Mouse (Mus musculus) bone marrow, adult 2 months (tissue): ENCODE measurements at regions not wholly inside any gene's neighbourhood (a gene's known extent, or its start where the extent isn't known, plus 50 kb on each side); places are given as distances from the start of the nearest gene placed in this dataset.

Source experiments
- H3K27ac ChIP-seq: fragments of 200-500 bp; 2 replicates; pipeline ENCODE4 v1.5.1; 2012; ENCODE audit warnings: low read depth, mild to moderate bottlenecking, control low read depth, inconsistent platforms, low read length; ENCODE audit not compliant: control insufficient read depth, poor library complexity, insufficient read depth
- H3K4me1 ChIP-seq: fragments of 200-500 bp; 2 replicates; pipeline ENCODE4 v1.6.1; 2011; ENCODE audit warnings: low read length; ENCODE audit not compliant: control insufficient read depth, insufficient read depth
- H3K4me3 ChIP-seq: fragments of 200-500 bp; replicated peaks from 2 replicates; pipeline ENCODE3; 2011; ENCODE audit warnings: mild to moderate bottlenecking, low read depth, low read length, control low read depth; ENCODE audit not compliant: control insufficient read depth
- CTCF ChIP-seq: fragments of 200-500 bp; IDR thresholded peaks from 2 replicates; pipeline ENCODE4 v1.5.1; 2011; ENCODE audit warnings: low read length, control low read depth; ENCODE audit not compliant: control insufficient read depth, insufficient read depth
- POLR2A ChIP-seq: fragments of 200-500 bp; IDR thresholded peaks from 2 replicates; pipeline ENCODE4 v1.6.1; 2011; ENCODE audit warnings: low read depth, mild to moderate bottlenecking, control low read depth, low read length, borderline replicate concordance; ENCODE audit not compliant: control insufficient read depth
- WGBS: fragments of 180-500 bp; shearing (Covaris S2); methylation state at CpG from one replicate; pipeline ENCODE4 v1.1.7; 2018; 5-methylcytosine and 5-hydroxymethylcytosine counted together

DNA sequence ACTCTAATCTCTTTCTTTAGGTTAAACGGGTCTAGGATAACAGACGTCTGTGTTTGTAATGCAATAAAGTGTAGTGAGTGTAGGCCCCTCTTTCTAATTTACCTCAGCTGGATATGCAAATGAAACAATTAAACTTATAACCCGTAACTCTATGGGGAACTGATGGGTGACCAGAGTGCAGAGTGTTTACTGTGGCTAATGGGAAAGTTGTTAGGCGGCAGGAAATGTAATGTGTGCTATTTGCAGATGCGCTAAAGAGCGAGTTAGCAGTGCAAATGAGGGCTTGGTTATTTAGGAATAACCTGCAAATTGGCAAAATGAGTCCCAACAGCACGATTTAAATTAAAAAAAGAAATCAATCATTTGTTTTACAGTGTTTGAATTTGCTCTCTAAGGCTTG, 168.8 kb upstream of the Psmd7 start:
- H3K4me3 ChIP-seq: no peak overlapping the region
- no peak overlapping the region for H3K27ac ChIP-seq
- no peaks in the 10 kb centered on the region for H3K4me1 ChIP-seq
- 75% methylated on average over 7 of the region's 7 CpGs for WGBS
- TF ChIP-seq POLR2A (no peak), CTCF (no peak)

DNA sequence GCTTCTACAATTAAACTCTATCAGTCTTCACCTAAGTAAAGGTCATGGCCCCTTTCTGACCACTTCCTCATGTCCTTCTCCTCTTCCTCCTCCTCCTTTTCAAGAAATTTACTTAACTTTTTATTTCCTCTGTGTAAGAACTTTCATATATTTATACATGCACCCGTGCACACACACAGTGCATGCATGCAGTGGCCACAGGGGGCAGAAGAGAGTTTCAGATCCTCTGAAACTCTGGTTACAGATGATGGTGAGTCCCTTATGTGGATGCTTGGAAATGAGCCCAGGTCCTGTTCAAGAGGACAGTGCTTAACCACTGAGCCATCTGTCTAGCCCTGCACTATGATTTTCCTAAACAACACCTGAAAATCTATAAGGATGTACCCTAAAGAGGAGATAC, 170.4 kb upstream of the Psmd7 start:
- H3K4me1 ChIP-seq: no peaks in the 10 kb centered on the region
- TF ChIP-seq POLR2A (no peak), CTCF (no peak)
- WGBS: 67% methylated on average over 1 of the region's 1 CpGs
- H3K4me3 ChIP-seq: no peak overlapping the region
- no peak overlapping the region for H3K27ac ChIP-seq

DNA sequence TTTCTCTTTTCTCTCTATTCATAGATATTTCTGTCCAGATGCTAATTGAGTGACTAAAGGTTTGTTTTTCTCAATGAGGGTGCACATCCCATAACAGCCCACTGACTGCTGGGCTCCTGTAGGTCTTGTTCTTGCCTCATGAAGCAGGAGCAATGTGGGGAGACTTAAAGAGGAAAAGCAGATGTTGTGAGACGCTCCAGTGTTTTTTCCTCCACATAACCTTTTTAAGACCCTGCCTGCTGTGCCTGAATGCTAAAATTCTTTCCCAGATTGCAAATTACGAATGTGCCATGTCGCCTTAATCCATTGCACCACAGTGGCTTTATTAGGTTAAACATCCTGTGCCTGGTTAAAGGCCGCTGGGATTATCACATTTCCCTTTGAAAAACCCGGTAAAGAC, 165.5 kb upstream of the Zfhx3 start:
- Histone ChIP-seq H3K4me3 (no peak overlapping the region), H3K4me1 (no peaks in the 10 kb centered on the region)
- 45% methylated on average over 5 of the region's 5 CpGs for WGBS

DNA sequence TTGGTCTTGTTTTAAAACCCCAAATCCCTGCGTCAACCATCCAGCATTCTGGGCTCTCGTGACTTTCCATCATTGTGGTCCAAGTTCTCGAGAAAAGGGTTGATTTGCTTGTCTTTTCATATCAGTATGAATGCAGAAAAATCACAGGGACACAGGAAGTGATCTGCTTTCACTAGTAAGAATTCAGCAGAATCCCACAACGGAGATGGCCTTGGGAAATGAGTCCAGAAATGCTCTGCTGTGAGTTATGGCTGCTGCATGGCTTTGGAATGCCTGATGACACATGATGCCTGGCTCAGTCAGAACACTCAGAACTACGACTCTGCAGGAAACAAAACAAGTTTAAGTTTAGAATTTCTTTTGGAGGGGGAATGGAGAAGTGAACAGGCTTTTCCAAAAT, 156.7 kb upstream of the Zfhx3 start:
- H3K27ac ChIP-seq: no peak overlapping the region
- no peaks in the 10 kb centered on the region for H3K4me1 ChIP-seq
- 71% methylated on average over 5 of the region's 5 CpGs for WGBS
- TF ChIP-seq POLR2A (no peak), CTCF (no peak)
- no peak overlapping the region for H3K4me3 ChIP-seq

More for the DNA sequence above, 165.5 kb upstream of the Zfhx3 start:
- no peak overlapping the region for H3K27ac ChIP-seq
- no peak for TF ChIP-seq POLR2A

DNA sequence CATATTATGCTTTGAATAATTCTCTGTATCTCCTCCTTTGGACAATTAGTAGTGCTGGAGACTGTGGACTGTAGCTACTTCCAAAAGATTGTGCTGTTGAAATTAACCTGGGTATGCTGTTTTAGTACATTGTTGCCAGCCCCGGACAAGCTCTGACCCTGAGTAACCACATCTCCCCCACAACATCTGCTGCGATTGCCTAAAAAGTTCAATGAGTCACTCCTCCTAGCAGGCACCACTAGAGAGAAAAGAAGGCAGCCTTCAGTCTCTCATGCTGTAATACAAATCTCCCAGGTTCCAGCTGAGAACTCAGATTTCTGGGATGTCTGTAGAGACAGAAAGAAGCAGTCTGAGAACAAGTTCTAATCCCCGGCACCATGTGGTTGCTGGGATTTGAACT, 150.2 kb upstream of the Zfhx3 start:
- H3K4me3 ChIP-seq: no peak overlapping the region
- TF ChIP-seq POLR2A (no peak), CTCF (no peak)
- H3K4me1 ChIP-seq: no peaks in the 10 kb centered on the region
- H3K27ac ChIP-seq: no peak overlapping the region
- WGBS: 81% methylated on average over 3 of the region's 3 CpGs

DNA sequence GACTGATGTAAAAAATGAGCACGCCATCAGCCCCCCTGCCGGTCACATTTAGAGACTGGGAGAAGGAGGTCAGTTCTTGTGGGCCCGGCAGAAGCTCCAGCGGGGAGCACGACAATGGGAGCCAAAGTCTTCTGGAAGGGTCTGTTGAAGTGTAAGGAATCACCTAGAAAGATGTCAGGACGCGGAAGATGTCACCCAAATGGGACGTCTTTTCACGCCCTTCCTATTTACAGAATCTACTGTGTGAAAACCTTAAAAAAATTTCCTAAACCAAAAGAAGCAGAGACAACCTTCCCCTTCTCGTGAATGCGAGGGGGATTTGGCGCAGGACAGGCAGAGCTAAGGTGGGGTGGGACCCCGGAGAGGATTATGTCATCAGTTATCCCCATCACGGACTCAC, 127.5 kb upstream of the Zfhx3 start:
- Histone ChIP-seq H3K27ac (no peak overlapping the region), H3K4me1 (no peaks in the 10 kb centered on the region), H3K4me3 (no peak overlapping the region)
- 82% methylated on average over 14 of the region's 14 CpGs for WGBS
- TF ChIP-seq CTCF: no peak
- TF ChIP-seq POLR2A: no peak

DNA sequence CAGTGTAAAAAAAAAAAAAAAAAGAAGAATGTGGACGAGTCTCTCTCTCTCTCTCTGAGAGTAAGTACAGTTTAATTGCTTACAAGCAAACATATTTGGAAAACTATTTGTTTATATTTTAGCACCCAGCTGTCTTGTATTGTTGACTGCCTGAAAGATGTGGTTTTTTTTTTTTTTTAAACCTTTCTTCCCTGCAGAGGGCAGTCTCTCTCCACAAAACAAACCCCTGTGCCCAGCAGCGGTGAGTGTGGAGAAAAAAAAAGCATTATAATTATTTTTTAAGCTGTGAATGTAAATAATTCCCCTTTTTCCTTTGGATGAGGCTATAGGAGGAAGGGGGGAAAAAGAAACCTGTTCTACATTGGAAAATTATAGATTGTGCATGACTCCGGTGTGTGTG, 126.7 kb upstream of the Zfhx3 start:
- no peak overlapping the region for H3K4me3 ChIP-seq
- 23% methylated on average over 3 of the region's 3 CpGs for WGBS
- TF ChIP-seq CTCF (no peak), POLR2A (no peak)

DNA sequence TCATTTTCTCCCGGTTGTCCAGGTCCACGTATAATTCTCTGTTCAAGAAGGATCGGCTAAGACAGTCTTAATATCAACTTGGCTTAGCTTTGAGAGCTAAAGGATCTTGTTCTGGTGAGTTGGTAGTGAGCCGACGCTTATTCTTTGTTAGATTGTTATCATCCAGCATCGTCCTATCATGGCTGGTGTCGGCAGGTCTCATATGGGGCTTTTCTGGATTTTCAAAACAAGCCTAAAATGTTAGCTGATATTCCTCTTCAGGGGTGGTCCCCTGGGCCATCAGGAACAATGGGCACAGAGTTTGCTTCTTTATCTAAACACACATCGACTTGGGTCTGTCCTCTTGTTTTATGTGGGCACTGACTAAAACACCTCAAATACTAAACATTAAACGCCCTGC, 124.6 kb upstream of the Zfhx3 start:
- Histone ChIP-seq H3K27ac (no peak overlapping the region), H3K4me3 (no peak overlapping the region), H3K4me1 (no peaks in the 10 kb centered on the region)
- TF ChIP-seq POLR2A: no peak
- WGBS: 80% methylated on average over 9 of the region's 9 CpGs

More for the DNA sequence above, 126.7 kb upstream of the Zfhx3 start:
- Histone ChIP-seq H3K27ac (no peak overlapping the region), H3K4me1 (no peaks in the 10 kb centered on the region)

DNA sequence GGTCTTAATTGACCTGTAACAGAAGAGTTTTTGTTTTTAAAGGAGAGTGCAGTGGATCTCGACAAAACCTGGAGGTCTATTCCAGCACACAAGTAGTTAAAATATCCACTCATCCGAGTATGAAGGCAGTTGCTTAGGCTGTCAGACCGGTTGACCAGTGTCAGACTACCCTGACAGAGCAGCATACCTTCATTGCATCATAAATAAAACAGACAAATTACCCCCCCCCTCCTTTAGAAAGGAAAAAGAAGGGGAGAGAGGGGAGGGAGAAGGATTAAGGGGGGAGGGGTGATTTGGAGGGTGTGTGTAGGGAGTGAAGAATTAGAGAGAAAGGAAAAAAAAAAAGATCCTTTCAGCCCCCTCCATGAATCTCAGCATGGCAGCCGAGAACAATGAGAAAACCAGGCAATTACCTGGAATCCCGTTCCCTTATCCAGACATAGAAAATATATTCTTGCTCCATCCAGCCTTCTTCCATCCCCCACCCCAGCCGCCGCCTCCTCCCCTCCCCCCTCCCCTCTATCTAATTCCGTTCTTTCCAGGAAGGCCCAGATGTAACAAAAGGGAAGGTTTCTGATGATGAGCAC, 122.2 kb upstream of the Zfhx3 start:
- WGBS: 57% methylated on average over 8 of the region's 8 CpGs
- TF ChIP-seq POLR2A: no peak
- TF ChIP-seq CTCF: no peak
- H3K4me3 ChIP-seq: no peak overlapping the region
- H3K27ac ChIP-seq: no peak overlapping the region
- H3K4me1 ChIP-seq: no peaks in the 10 kb centered on the region
